Mouse (Mus musculus) heart, postnatal 0 days (tissue): ENCODE data around the gene Nuak2.

ENCODE experiments used
- CTCF ChIP-seq: IDR thresholded peaks from 2 replicates; pipeline ENCODE4 v1.5.1; 2016; ENCODE audit warnings: antibody characterized with exemption, control low read depth, low read depth
- EP300 ChIP-seq: IDR thresholded peaks from 2 replicates; pipeline ENCODE4 v1.6.1; 2016; ENCODE audit warnings: antibody characterized with exemption, low read depth

GRCm38 (mm10) chr1:132277124-132277523 is 38.8 kb upstream of the Nuak2 start:
- no peak for TF ChIP-seq CTCF
- TF ChIP-seq EP300 = no peak
